Mouse (Mus musculus): ENCODE results near the gene Mrpl36. TPM values are rescaled to one million over a fixed set of nuclear protein-coding genes. Genes with fewer than 3 reads are reported as not detected.
A peak's percentile ranks its signal among the peaks of the same experiment; 100 is the strongest.

Mrpl36 gene
- polyA plus RNA-seq, 1 experiment: 29.1 TPM

- Histone ChIP-seq H3K4me3 (ENCODE audit: control insufficient read depth, low read depth, low read length) (no peak overlapping the region), H3K4me1 (ENCODE audit: control insufficient read depth, insufficient read depth, low read length) (no peaks in the 10 kb centered on the region), H3K27ac (ENCODE audit: control insufficient read depth, insufficient read depth, low read depth, low read length) (no peak overlapping the region), H3K36me3 (ENCODE audit: control insufficient read depth, insufficient read depth, low read length) (no peaks in the 10 kb centered on the region), H3K27me3 (ENCODE audit: control insufficient read depth, insufficient read depth, low read length) (no peaks in the 10 kb centered on the region)
- TF ChIP-seq POLR2A (IDR thresholded peaks at IDR 0.05; ENCODE audit: control insufficient read depth, low read depth, low read length) (no peak), CTCF (IDR thresholded peaks at IDR 0.05; ENCODE audit: control insufficient read depth, insufficient read depth, insufficient replicate concordance, low read depth, low read length) (no peak)
These were observed 29.0 kb upstream of the Mrpl36 start for GRCm38 (mm10) chr13:73299322-73299721.

- Histone ChIP-seq H3K4me1 (ENCODE audit: control insufficient read depth, insufficient read depth, low read length) (no peaks in the 10 kb centered on the region), H3K4me3 (ENCODE audit: control insufficient read depth, low read depth, low read length) (no peak overlapping the region), H3K36me3 (ENCODE audit: control insufficient read depth, insufficient read depth, low read length) (no peaks in the 10 kb centered on the region), H3K27ac (ENCODE audit: control insufficient read depth, insufficient read depth, low read depth, low read length) (no peak overlapping the region), H3K27me3 (ENCODE audit: control insufficient read depth, insufficient read depth, low read length) (no peaks in the 10 kb centered on the region)
- TF ChIP-seq POLR2A (IDR thresholded peaks at IDR 0.05; ENCODE audit: control insufficient read depth, low read depth, low read length) (no peak), CTCF (IDR thresholded peaks at IDR 0.05; ENCODE audit: control insufficient read depth, insufficient read depth, insufficient replicate concordance, low read depth, low read length) (no peak)
These were observed 23.6 kb upstream of the Mrpl36 start for GRCm38 (mm10) chr13:73304729-73305128.

- no peak overlapping the region for H3K4me3 ChIP-seq (ENCODE audit: control insufficient read depth, low read depth, low read length)
- H3K27ac ChIP-seq (ENCODE audit: control insufficient read depth, insufficient read depth, low read depth, low read length): no peak overlapping the region
- no peaks in the 10 kb centered on the region for H3K27me3 ChIP-seq (ENCODE audit: control insufficient read depth, insufficient read depth, low read length)
- TF ChIP-seq CTCF (IDR thresholded peaks at IDR 0.05; ENCODE audit: control insufficient read depth, insufficient read depth, insufficient replicate concordance, low read depth, low read length): no peak
- no peak for TF ChIP-seq POLR2A (IDR thresholded peaks at IDR 0.05; ENCODE audit: control insufficient read depth, low read depth, low read length)
- H3K4me1 ChIP-seq (ENCODE audit: control insufficient read depth, insufficient read depth, low read length): no peaks in the 10 kb centered on the region
- H3K36me3 ChIP-seq (ENCODE audit: control insufficient read depth, insufficient read depth, low read length): no peaks in the 10 kb centered on the region
These were observed 22.8 kb upstream of the Mrpl36 start for GRCm38 (mm10) chr13:73305398-73306084.

GRCm38 (mm10) chr13:73306085-73306410 is 22.3 kb upstream of the Mrpl36 start:
- Histone ChIP-seq H3K36me3 (ENCODE audit: control insufficient read depth, insufficient read depth, low read length) (no peaks in the 10 kb centered on the region), H3K4me1 (ENCODE audit: control insufficient read depth, insufficient read depth, low read length) (no peaks in the 10 kb centered on the region), H3K27me3 (ENCODE audit: control insufficient read depth, insufficient read depth, low read length) (no peaks in the 10 kb centered on the region), H3K27ac (ENCODE audit: control insufficient read depth, insufficient read depth, low read depth, low read length) (no peak overlapping the region), H3K4me3 (ENCODE audit: control insufficient read depth, low read depth, low read length) (no peak overlapping the region)
- TF ChIP-seq CTCF (IDR thresholded peaks at IDR 0.05; ENCODE audit: control insufficient read depth, insufficient read depth, insufficient replicate concordance, low read depth, low read length): no peak
- no peak for TF ChIP-seq POLR2A (IDR thresholded peaks at IDR 0.05; ENCODE audit: control insufficient read depth, low read depth, low read length)

GRCm38 (mm10) chr13:73306430-73306829 is 21.9 kb upstream of the Mrpl36 start:
- no peak overlapping the region for H3K27ac ChIP-seq (ENCODE audit: control insufficient read depth, insufficient read depth, low read depth, low read length)

GRCm38 (mm10) chr13:73310183-73310929 is 18.0 kb upstream of the Mrpl36 start:
- TF ChIP-seq POLR2A (IDR thresholded peaks at IDR 0.05; ENCODE audit: control insufficient read depth, low read depth, low read length) (no peak), CTCF (IDR thresholded peaks at IDR 0.05; ENCODE audit: control insufficient read depth, insufficient read depth, insufficient replicate concordance, low read depth, low read length) (peak; percentile 67; the same call in 1 of the 2 replicates)
- no peak overlapping the region for H3K4me3 ChIP-seq (ENCODE audit: control insufficient read depth, low read depth, low read length)
- H3K4me1 ChIP-seq (ENCODE audit: control insufficient read depth, insufficient read depth, low read length): no peaks in the 10 kb centered on the region
- no peaks in the 10 kb centered on the region for H3K27me3 ChIP-seq (ENCODE audit: control insufficient read depth, insufficient read depth, low read length)
- no peak overlapping the region for H3K27ac ChIP-seq (ENCODE audit: control insufficient read depth, insufficient read depth, low read depth, low read length)
- no peaks in the 10 kb centered on the region for H3K36me3 ChIP-seq (ENCODE audit: control insufficient read depth, insufficient read depth, low read length)

More at GRCm38 (mm10) chr13:73306430-73306829, 21.9 kb upstream of the Mrpl36 start:
- no peak overlapping the region for H3K4me3 ChIP-seq (ENCODE audit: control insufficient read depth, low read depth, low read length)
- no peaks in the 10 kb centered on the region for H3K27me3 ChIP-seq (ENCODE audit: control insufficient read depth, insufficient read depth, low read length)
- TF ChIP-seq POLR2A (IDR thresholded peaks at IDR 0.05; ENCODE audit: control insufficient read depth, low read depth, low read length): no peak
- TF ChIP-seq CTCF (IDR thresholded peaks at IDR 0.05; ENCODE audit: control insufficient read depth, insufficient read depth, insufficient replicate concordance, low read depth, low read length): no peak
- no peaks in the 10 kb centered on the region for H3K4me1 ChIP-seq (ENCODE audit: control insufficient read depth, insufficient read depth, low read length)
- H3K36me3 ChIP-seq (ENCODE audit: control insufficient read depth, insufficient read depth, low read length): no peaks in the 10 kb centered on the region

GRCm38 (mm10) chr13:73320048-73320447 is 8.3 kb upstream of the Mrpl36 start:
- Histone ChIP-seq H3K4me3 (ENCODE audit: control insufficient read depth, low read depth, low read length) (no peak overlapping the region), H3K4me1 (ENCODE audit: control insufficient read depth, insufficient read depth, low read length) (no peaks in the 10 kb centered on the region), H3K27ac (ENCODE audit: control insufficient read depth, insufficient read depth, low read depth, low read length) (no peak overlapping the region), H3K27me3 (ENCODE audit: control insufficient read depth, insufficient read depth, low read length) (no peaks in the 10 kb centered on the region), H3K36me3 (ENCODE audit: control insufficient read depth, insufficient read depth, low read length) (peaks cover 4% of the 10 kb centered on the region)
- no peak for TF ChIP-seq CTCF (IDR thresholded peaks at IDR 0.05; ENCODE audit: control insufficient read depth, insufficient read depth, insufficient replicate concordance, low read depth, low read length)
- TF ChIP-seq POLR2A (IDR thresholded peaks at IDR 0.05; ENCODE audit: control insufficient read depth, low read depth, low read length): no peak

Measured in testis, adult 2 months (tissue).